Mouse (Mus musculus): ENCODE data around the gene Lsm4. TPM values are rescaled to one million over a fixed set of nuclear protein-coding genes. Genes with fewer than 3 reads are reported as not detected.
A peak's percentile ranks its signal among the peaks of the same experiment; 100 is the strongest.

Gene Lsm4
- total and polyA plus RNA-seq, 3 experiments: 94.1 to 889 (median 174) TPM

DNA sequence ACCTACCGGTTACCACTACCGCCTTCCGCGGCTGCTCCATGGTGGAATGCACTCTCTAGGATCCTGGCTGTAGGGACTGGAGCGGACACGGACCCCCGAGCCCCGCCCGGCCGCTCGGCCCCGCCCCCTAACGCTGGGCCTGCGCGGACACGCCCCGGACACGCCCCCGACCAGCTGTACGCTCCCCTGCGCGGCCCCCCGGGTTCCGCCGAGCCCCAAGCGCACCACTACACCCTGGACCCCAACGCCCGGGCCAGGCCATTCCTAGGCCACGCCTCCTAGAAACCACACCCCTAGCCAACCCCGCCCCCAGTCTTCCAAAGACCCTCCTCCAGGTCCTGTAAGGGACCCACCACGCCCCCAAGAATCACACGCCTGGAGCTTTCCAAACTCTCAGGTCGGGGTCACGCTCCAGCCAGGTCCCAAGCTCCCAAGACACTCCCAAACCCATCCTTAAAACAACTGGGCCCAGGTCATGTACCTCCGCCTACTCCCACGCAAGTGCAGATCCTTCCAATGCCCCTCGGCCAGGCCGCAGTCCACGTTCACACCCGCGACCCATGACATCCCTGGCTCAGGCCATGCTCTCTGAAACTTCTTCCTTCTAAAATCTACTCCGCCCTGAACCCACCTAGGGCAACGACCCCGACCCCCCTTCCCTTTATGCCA is 13.3 kb upstream of the Lsm4 start:
- peak overlapping the region; percentile 84 for H3K4me3 ChIP-seq (ENCODE audit: low read depth, low read length)
- H3K36me3 ChIP-seq (replicated peaks): peaks cover 34% of the 10 kb centered on the region
- peaks cover 41% of the 10 kb centered on the region for H3K4me1 ChIP-seq (ENCODE audit: insufficient read depth, low read depth, low read length)
- H3K9me3 ChIP-seq (replicated peaks): no peaks in the 10 kb centered on the region
- ATAC-seq (ENCODE audit: extremely low read depth, insufficient number of reproducible peaks, low FRiP score, poor library complexity, severe bottlenecking): peak; percentile 93
- DNase-seq (ENCODE audit: low spot score): peak; percentile 95
- TF ChIP-seq GATA1 (IDR thresholded peaks at IDR 0.05; ENCODE audit: borderline replicate concordance, low read length) (no peak), GATA2 (IDR thresholded peaks at IDR 0.05; ENCODE audit: borderline replicate concordance, low read depth, low read length) (no peak), CTCF (IDR thresholded peaks at IDR 0.05; ENCODE audit: low read depth, low read length) (no peak), POLR2AphosphoS5 (IDR thresholded peaks at IDR 0.05; ENCODE audit: insufficient replicate concordance, low read depth, low read length) (no peak), TAL1 (conservative IDR thresholded peaks at IDR 0.05; ENCODE audit: low read depth, low read length) (no peak)
- no peaks in the 10 kb centered on the region for H3K27me3 ChIP-seq (ENCODE audit: insufficient read depth, low read length)

DNA sequence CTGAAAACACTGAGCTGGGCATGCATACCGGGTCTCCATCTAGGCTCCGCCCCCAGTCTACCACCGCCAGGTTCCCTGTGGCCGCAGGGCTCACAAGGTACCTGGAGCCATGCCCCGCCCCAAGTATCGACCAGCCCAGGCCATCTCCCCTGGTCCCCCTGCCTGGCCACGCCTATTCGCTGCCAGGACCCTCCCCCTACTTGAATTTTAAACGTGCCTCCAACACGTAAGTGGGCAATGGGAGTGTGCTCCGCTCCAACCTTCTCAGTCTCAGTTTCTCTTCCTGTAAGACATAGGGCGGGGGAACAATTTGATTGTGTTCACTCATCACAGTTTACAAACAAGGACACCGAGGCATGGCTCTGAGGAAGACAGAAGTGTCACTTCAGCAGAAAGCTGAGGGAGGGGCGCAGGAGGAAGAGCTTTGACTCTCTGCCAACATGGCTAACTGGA is 12.7 kb upstream of the Lsm4 start, which contains the start of gene Pgpep1:
Pgpep1 (minus strand) TSS at position 116 of the 453 bp plus-strand sequence.
- H3K9me3 ChIP-seq (replicated peaks): no peaks in the 10 kb centered on the region
- no peaks in the 10 kb centered on the region for H3K27me3 ChIP-seq (ENCODE audit: insufficient read depth, low read length)
- peak within 1 kb of the TSS; percentile 84 for H3K4me3 ChIP-seq (ENCODE audit: low read depth, low read length)
- H3K36me3 ChIP-seq (replicated peaks): peaks cover 28% of the 10 kb centered on the region
- ATAC-seq (ENCODE audit: extremely low read depth, insufficient number of reproducible peaks, low FRiP score, poor library complexity, severe bottlenecking) (no peak), DNase-seq (ENCODE audit: low spot score) (no peak)
- no peak for TF ChIP-seq GATA1 (IDR thresholded peaks at IDR 0.05; ENCODE audit: borderline replicate concordance, low read length)
- TF ChIP-seq GATA2 (IDR thresholded peaks at IDR 0.05; ENCODE audit: borderline replicate concordance, low read depth, low read length): no peak
- TF ChIP-seq POLR2AphosphoS5 (IDR thresholded peaks at IDR 0.05; ENCODE audit: insufficient replicate concordance, low read depth, low read length): no peak
- TF ChIP-seq CTCF (IDR thresholded peaks at IDR 0.05; ENCODE audit: low read depth, low read length): no peak
- no peak for TF ChIP-seq TAL1 (conservative IDR thresholded peaks at IDR 0.05; ENCODE audit: low read depth, low read length)
- H3K4me1 ChIP-seq (ENCODE audit: insufficient read depth, low read depth, low read length): peaks cover 41% of the 10 kb centered on the region

DNA sequence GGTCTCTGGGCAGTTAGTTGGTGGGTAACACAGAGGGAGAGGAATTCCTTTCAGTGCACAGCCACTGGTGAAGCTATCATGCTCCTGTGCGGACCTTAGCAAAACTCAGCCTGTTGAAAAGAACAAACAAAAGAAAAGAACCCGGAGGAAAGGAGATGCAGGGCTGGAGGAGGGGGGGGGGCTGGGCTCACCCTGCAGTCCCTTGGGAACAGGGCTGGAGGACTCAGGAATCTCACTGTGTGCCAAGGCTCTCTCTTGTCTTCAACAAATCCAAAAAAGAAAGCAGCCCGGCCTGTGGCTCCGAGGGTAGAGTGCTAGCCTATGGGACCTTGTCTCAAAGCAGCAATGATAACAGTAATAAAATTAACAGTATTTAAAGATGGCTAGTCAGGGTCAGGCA is 9.4 kb upstream of the Lsm4 start:
- H3K4me1 ChIP-seq (ENCODE audit: insufficient read depth, low read depth, low read length): peaks cover 50% of the 10 kb centered on the region
- no peaks in the 10 kb centered on the region; the same call in 1 of the 2 replicates for H3K9me3 ChIP-seq (replicated peaks)
- ATAC-seq (ENCODE audit: extremely low read depth, insufficient number of reproducible peaks, low FRiP score, poor library complexity, severe bottlenecking) (no peak), DNase-seq (ENCODE audit: low spot score) (no peak)
- no peaks in the 10 kb centered on the region for H3K36me3 ChIP-seq (replicated peaks)
- H3K27me3 ChIP-seq (ENCODE audit: insufficient read depth, low read length): peaks cover 3% of the 10 kb centered on the region; the same call in 1 of the 2 replicates
- TF ChIP-seq CTCF (IDR thresholded peaks at IDR 0.05; ENCODE audit: low read depth, low read length) (no peak), GATA1 (IDR thresholded peaks at IDR 0.05; ENCODE audit: borderline replicate concordance, low read length) (no peak), TAL1 (conservative IDR thresholded peaks at IDR 0.05; ENCODE audit: low read depth, low read length) (no peak), POLR2AphosphoS5 (IDR thresholded peaks at IDR 0.05; ENCODE audit: insufficient replicate concordance, low read depth, low read length) (no peak), GATA2 (IDR thresholded peaks at IDR 0.05; ENCODE audit: borderline replicate concordance, low read depth, low read length) (no peak)
- no peak overlapping the region for H3K4me3 ChIP-seq (ENCODE audit: low read depth, low read length)

DNA sequence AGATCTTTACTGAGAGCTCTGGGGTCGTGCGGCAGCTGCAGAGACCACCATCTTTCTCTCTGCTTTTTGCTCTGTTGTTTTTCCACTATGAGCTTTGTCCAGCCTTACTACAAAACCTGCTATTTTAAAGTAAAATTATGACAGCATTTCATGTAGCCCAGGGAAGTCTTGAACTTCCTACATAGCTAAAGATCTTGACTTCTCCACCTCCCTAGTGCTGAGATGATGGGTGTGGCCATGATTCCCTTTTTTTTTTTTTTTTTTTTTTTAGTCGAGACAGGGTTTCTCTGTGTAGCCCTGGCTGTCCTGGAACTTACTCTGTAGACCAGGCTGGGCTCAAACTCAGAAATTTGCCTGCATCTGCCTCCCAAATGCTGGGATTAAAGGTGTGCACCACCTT is 8.4 kb upstream of the Lsm4 start:
- ATAC-seq (ENCODE audit: extremely low read depth, insufficient number of reproducible peaks, low FRiP score, poor library complexity, severe bottlenecking) (no peak), DNase-seq (ENCODE audit: low spot score) (no peak)
- Histone ChIP-seq H3K27me3 (ENCODE audit: insufficient read depth, low read length) (peaks cover 3% of the 10 kb centered on the region; the same call in 1 of the 2 replicates), H3K4me3 (ENCODE audit: low read depth, low read length) (no peak overlapping the region), H3K9me3 (replicated peaks) (no peaks in the 10 kb centered on the region; the same call in 1 of the 2 replicates), H3K36me3 (replicated peaks) (no peaks in the 10 kb centered on the region), H3K4me1 (ENCODE audit: insufficient read depth, low read depth, low read length) (peaks cover 42% of the 10 kb centered on the region)
- TF ChIP-seq GATA1 (IDR thresholded peaks at IDR 0.05; ENCODE audit: borderline replicate concordance, low read length) (no peak), POLR2AphosphoS5 (IDR thresholded peaks at IDR 0.05; ENCODE audit: insufficient replicate concordance, low read depth, low read length) (no peak), TAL1 (conservative IDR thresholded peaks at IDR 0.05; ENCODE audit: low read depth, low read length) (no peak), GATA2 (IDR thresholded peaks at IDR 0.05; ENCODE audit: borderline replicate concordance, low read depth, low read length) (no peak)

DNA sequence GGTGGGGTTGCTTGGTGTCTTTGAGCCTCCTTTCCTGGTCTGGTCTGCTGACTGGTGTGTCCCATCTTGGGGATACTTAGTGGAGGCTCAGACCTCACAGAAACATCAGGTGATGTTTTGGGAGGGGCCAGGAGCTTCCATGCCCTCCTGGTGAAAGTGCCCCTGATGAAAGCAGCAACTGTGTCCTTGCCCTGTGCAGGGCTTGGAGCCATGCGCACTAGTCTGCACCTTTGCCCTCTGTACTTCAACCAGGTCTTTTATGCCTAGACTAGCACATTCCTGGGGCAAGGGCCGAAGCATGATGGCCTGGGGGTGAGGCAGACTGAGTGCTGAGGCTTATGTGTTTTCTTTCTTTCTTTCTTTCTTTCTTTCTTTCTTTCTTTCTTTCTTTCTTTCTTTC is 7.4 kb upstream of the Lsm4 start:
- no peak for TF ChIP-seq CTCF (IDR thresholded peaks at IDR 0.05; ENCODE audit: low read depth, low read length)
- TF ChIP-seq GATA1 (IDR thresholded peaks at IDR 0.05; ENCODE audit: borderline replicate concordance, low read length): no peak
- TF ChIP-seq GATA2 (IDR thresholded peaks at IDR 0.05; ENCODE audit: borderline replicate concordance, low read depth, low read length): no peak
- no peak for TF ChIP-seq TAL1 (conservative IDR thresholded peaks at IDR 0.05; ENCODE audit: low read depth, low read length)
- no peak for TF ChIP-seq POLR2AphosphoS5 (IDR thresholded peaks at IDR 0.05; ENCODE audit: insufficient replicate concordance, low read depth, low read length)
- Histone ChIP-seq H3K27me3 (ENCODE audit: insufficient read depth, low read length) (peaks cover 3% of the 10 kb centered on the region; the same call in 1 of the 2 replicates), H3K9me3 (replicated peaks) (no peaks in the 10 kb centered on the region; the same call in 1 of the 2 replicates), H3K36me3 (replicated peaks) (no peaks in the 10 kb centered on the region), H3K4me3 (ENCODE audit: low read depth, low read length) (no peak overlapping the region), H3K4me1 (ENCODE audit: insufficient read depth, low read depth, low read length) (peaks cover 33% of the 10 kb centered on the region)
- ATAC-seq (ENCODE audit: extremely low read depth, insufficient number of reproducible peaks, low FRiP score, poor library complexity, severe bottlenecking): no peak
- no peak for DNase-seq (ENCODE audit: low spot score)

DNA sequence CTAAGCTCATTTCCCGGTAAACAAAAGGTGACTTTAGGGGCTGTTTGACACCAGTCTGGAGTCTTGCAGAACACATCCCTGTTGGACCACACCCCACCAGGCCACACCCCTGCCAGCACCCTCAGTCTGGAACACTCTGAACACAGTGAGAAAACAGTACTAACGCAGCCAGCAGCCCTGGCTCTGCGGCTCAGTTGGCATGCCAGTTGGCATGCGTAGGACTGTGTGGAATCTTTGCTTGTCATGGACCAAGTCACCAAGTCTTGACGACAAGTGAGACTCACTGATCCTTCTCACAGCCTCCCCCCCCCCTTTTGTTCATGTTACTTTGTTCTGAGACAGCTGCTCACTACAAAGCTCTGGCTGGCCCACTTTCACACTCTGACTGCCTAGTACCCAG is 6.0 kb upstream of the Lsm4 start:
- Histone ChIP-seq H3K27me3 (ENCODE audit: insufficient read depth, low read length) (peaks cover 3% of the 10 kb centered on the region; the same call in 1 of the 2 replicates), H3K9me3 (replicated peaks) (no peaks in the 10 kb centered on the region; the same call in 1 of the 2 replicates), H3K4me1 (ENCODE audit: insufficient read depth, low read depth, low read length) (peaks cover 37% of the 10 kb centered on the region), H3K36me3 (replicated peaks) (no peaks in the 10 kb centered on the region), H3K4me3 (ENCODE audit: low read depth, low read length) (no peak overlapping the region; the same call in 1 of the 2 replicates)
- ATAC-seq (ENCODE audit: extremely low read depth, insufficient number of reproducible peaks, low FRiP score, poor library complexity, severe bottlenecking) (no peak), DNase-seq (ENCODE audit: low spot score) (no peak)
- TF ChIP-seq GATA2 (IDR thresholded peaks at IDR 0.05; ENCODE audit: borderline replicate concordance, low read depth, low read length) (no peak), GATA1 (IDR thresholded peaks at IDR 0.05; ENCODE audit: borderline replicate concordance, low read length) (no peak), TAL1 (conservative IDR thresholded peaks at IDR 0.05; ENCODE audit: low read depth, low read length) (no peak), CTCF (IDR thresholded peaks at IDR 0.05; ENCODE audit: low read depth, low read length) (no peak), POLR2AphosphoS5 (IDR thresholded peaks at IDR 0.05; ENCODE audit: insufficient replicate concordance, low read depth, low read length) (no peak)
